In the genomic region with DNA sequence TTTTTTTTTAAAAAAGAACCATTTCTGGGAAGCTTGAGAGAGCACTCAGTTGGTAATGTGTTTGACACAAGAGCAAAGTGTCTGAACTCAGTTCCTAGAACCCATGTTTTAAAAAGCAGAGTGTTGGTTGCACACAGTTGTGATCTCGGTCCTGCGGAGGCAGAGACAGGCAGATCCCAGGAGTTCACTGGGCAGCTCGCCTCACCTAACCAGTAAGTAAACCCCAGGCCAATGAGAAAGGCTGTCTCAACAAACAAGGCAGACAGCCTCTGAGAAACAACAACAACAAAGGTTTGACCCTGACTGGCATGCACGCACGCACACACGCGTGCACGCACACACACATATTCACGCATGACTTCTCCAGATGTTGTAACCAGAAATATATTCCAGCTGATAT, we compare ENCODE assay signal across 20 mouse cellular contexts. TPM values are rescaled to one million over a fixed set of nuclear protein-coding genes. Genes with fewer than 3 reads are reported as not detected.
"Had no signal": no experiment of that assay in that cellular context is flagged by ENCODE, and none has a peak within 500 bp of the region (broad histone marks: within the 10 kb centered on the region; RNA-seq: fewer than 3 reads in every experiment).

No protein-coding gene starts in this region.

- H3K9me3 ChIP-seq: kidney, embryonic 15.5 days; limb, embryonic 13.5 days; liver, embryonic 13.5 days; midbrain, embryonic 10.5 days; midbrain, embryonic 13.5 days; neural tube, embryonic 13.5 days; stomach, embryonic 15.5 days had no signal

- DNase-seq: kidney, postnatal 4 days; left cerebral cortex, postnatal 4 days; liver, embryonic 13.5 days; lung, embryonic 14.5 days; lung, postnatal 36 days; retina, postnatal 1 day; right cerebral cortex, postnatal 25 days; spleen, adult 18-20 months; thymus, postnatal 25 days had no signal

- ATAC-seq: inflammation-experienced regulatory T-cells, adult 6 months; lung, postnatal 0 days; midbrain, embryonic 13.5 days; midbrain, embryonic 16.5 days had no signal

- H3K9ac ChIP-seq: kidney, embryonic 15.5 days; limb, embryonic 13.5 days; liver, embryonic 13.5 days; lung, embryonic 14.5 days; midbrain, embryonic 13.5 days; neural tube, embryonic 13.5 days; stomach, embryonic 15.5 days had no signal

- H3K4me3 ChIP-seq: kidney, embryonic 15.5 days; limb, embryonic 13.5 days; liver, embryonic 13.5 days; megakaryocyte, embryonic 14.5 days; midbrain, embryonic 10.5 days; midbrain, embryonic 13.5 days; myocyte; neural tube, embryonic 13.5 days; stomach, embryonic 15.5 days had no signal

- H3K27ac ChIP-seq: kidney, embryonic 15.5 days; limb, embryonic 13.5 days; liver, embryonic 13.5 days; midbrain, embryonic 10.5 days; midbrain, embryonic 13.5 days; neural tube, embryonic 13.5 days; stomach, embryonic 15.5 days had no signal

- H3K36me3 ChIP-seq: kidney, embryonic 15.5 days; limb, embryonic 13.5 days; liver, embryonic 13.5 days; midbrain, embryonic 10.5 days; midbrain, embryonic 13.5 days; neural tube, embryonic 13.5 days; stomach, embryonic 15.5 days had no signal

- H3K4me2 ChIP-seq: kidney, embryonic 15.5 days; limb, embryonic 13.5 days; liver, embryonic 13.5 days; lung, embryonic 14.5 days; midbrain, embryonic 13.5 days; neural tube, embryonic 13.5 days; stomach, embryonic 15.5 days had no signal

RNA-seq across cellular contexts. Expression of gene Fbp1, which starts 4.2 kb away (rescaled TPM):
- polyA plus RNA-seq: inflammation-experienced regulatory T-cells, adult 6 months; midbrain, embryonic 13.5 days; midbrain, embryonic 16.5 days; myocyte had no signal

RNA-seq across cellular contexts. Expression of gene Fbp2, which starts 25.7 kb away (rescaled TPM):
- polyA plus RNA-seq: inflammation-experienced regulatory T-cells, adult 6 months; liver, embryonic 13.5 days; lung, embryonic 14.5 days; midbrain, embryonic 10.5 days; midbrain, embryonic 13.5 days had no signal
